Mouse (Mus musculus) yolk sac, embryonic 10.5 days (tissue): ENCODE results near the gene Zfp974.
"Not testable (repeated sequence)": the region's sequence is repeated elsewhere in the genome, so short reads cannot be mapped to it uniquely, and the experiment has no call there.

ENCODE experiments used
- DNase-seq: peaks from one replicate; pipeline ENCODE4 v3.0.0-alpha.2; 2017; ENCODE audit warnings: low spot score

The Zfp974 gene

GRCm38 (mm10) chr7:27928818-27929695 lies at the start of gene Zfp974:
Gene Zfp974, minus strand, starts transcription at chr7:27929460.
- DNase-seq: peak; percentile 71

GRCm38 (mm10) chr7:27949451-27949850 lies 20.2 kb upstream of the Zfp974 start:
- not testable (repeated sequence) for DNase-seq

- not testable (repeated sequence) for DNase-seq
These were observed 12.6 kb upstream of the Zfp974 start for GRCm38 (mm10) chr7:27941869-27942268.

- DNase-seq: not testable (repeated sequence)
These were observed 4.5 kb upstream of the Zfp974 start for GRCm38 (mm10) chr7:27933800-27934158.

- peak; percentile 19 for DNase-seq
These were observed 4.0 kb upstream of the Zfp974 start for GRCm38 (mm10) chr7:27933050-27933799.

GRCm38 (mm10) chr7:27927041-27927440 lies 2.2 kb downstream of the Zfp974 start:
- not testable (repeated sequence) for DNase-seq

- DNase-seq: not testable (repeated sequence)
These were observed 18.3 kb downstream of the Zfp974 start for GRCm38 (mm10) chr7:27910952-27911351.

GRCm38 (mm10) chr7:27905061-27905848 lies 24.0 kb downstream of the Zfp974 start:
- DNase-seq: no peak

GRCm38 (mm10) chr7:27900601-27901000 lies 28.7 kb downstream of the Zfp974 start:
- no peak for DNase-seq

GRCm38 (mm10) chr7:27881721-27882120 lies 47.5 kb downstream of the Zfp974 start:
- DNase-seq: no peak

GRCm38 (mm10) chr7:27862578-27862977 lies 66.7 kb downstream of the Zfp974 start:
- not testable (repeated sequence) for DNase-seq

- peak; percentile 66 for DNase-seq
These were observed 68.6 kb downstream of the Zfp974 start for GRCm38 (mm10) chr7:27860396-27861235.

GRCm38 (mm10) chr7:27859301-27860251 lies 69.7 kb downstream of the Zfp974 start:
- DNase-seq: peak; percentile 7
